Mouse (Mus musculus): ENCODE results near the gene Serpinb9. TPM values are rescaled to one million over a fixed set of nuclear protein-coding genes. Genes with fewer than 3 reads are reported as not detected.

The Serpinb9 gene
- total RNA-seq, 2 experiments from 2014 or later = 2.0 to 4.0 TPM

Other genes with a start within 250 kb of the Serpinb9 start
- gene Mylk4, start 219.3 kb upstream of the Serpinb9 start, total RNA-seq (2015) = not detected in 2 replicates
- not detected in 2 replicates for gene Mylk4, start 219.3 kb upstream of the Serpinb9 start, total RNA-seq (2017)
- gene Wrnip1, start 201.2 kb upstream of the Serpinb9 start, total RNA-seq (2015) = 14.6 and 18.2 TPM in 2 replicates
- gene Wrnip1, start 201.2 kb upstream of the Serpinb9 start, total RNA-seq (2017) = 32.3 and 39.6 TPM in 2 replicates
- not detected in 2 replicates for gene D930007J09Rik, start 200.4 kb upstream of the Serpinb9 start, total RNA-seq (2015)
- not detected in 2 replicates for gene D930007J09Rik, start 200.4 kb upstream of the Serpinb9 start, total RNA-seq (2017)
- gene Serpinb1a, start 152.1 kb upstream of the Serpinb9 start, total RNA-seq (2015) = 432 and 510 TPM in 2 replicates
- 500 and 560 TPM in 2 replicates for gene Serpinb1a, start 152.1 kb upstream of the Serpinb9 start, total RNA-seq (2017)
- gene Serpinb1c, start 105.0 kb upstream of the Serpinb9 start, total RNA-seq (2015) = not detected in 2 replicates
- gene Serpinb1c, start 105.0 kb upstream of the Serpinb9 start, total RNA-seq (2017) = not detected in 2 replicates
- gene Serpinb6b, start 38.0 kb upstream of the Serpinb9 start, total RNA-seq (2015) = 2.7 and 5.7 TPM in 2 replicates
- 2.2 and 8.1 TPM in 2 replicates for gene Serpinb6b, start 38.0 kb upstream of the Serpinb9 start, total RNA-seq (2017)
- not detected in 2 replicates for gene Serpinb9b, start 24.2 kb downstream of the Serpinb9 start, total RNA-seq (2015)
- gene Serpinb9b, start 24.2 kb downstream of the Serpinb9 start, total RNA-seq (2017) = not detected in 2 replicates
- gene Serpinb1b, start 75.3 kb downstream of the Serpinb9 start, total RNA-seq (2015) = 0.37 TPM in 1 of 2 replicates, not detected in the other
- not detected in 2 replicates for gene Serpinb1b, start 75.3 kb downstream of the Serpinb9 start, total RNA-seq (2017)
- not detected in 2 replicates for gene Serpinb9c, start 156.5 kb downstream of the Serpinb9 start, total RNA-seq (2015)
- gene Serpinb9c, start 156.5 kb downstream of the Serpinb9 start, total RNA-seq (2017) = not detected in 2 replicates
- gene Serpinb9d, start 189.7 kb downstream of the Serpinb9 start, total RNA-seq (2015) = not detected in 2 replicates
- gene Serpinb9d, start 189.7 kb downstream of the Serpinb9 start, total RNA-seq (2017) = not detected in 2 replicates
- gene Serpinb9e, start 246.4 kb downstream of the Serpinb9 start, total RNA-seq (2015) = not detected in 2 replicates
- gene Serpinb9e, start 246.4 kb downstream of the Serpinb9 start, total RNA-seq (2017) = not detected in 2 replicates

All from megakaryocyte progenitor cell, adult 5-6 weeks (primary cell).